Mouse (Mus musculus) bone marrow macrophage, adult 2 months (primary cell): ENCODE results near the gene Myct1. TPM values are rescaled to one million over a fixed set of nuclear protein-coding genes. Genes with fewer than 3 reads are reported as not detected.

Experiments
- H3K27ac ChIP-seq: 2 replicates; pipeline ENCODE4 v1.5.1; 2012; ENCODE audit warnings: low read depth, low read length; ENCODE audit not compliant: insufficient read depth
- H3K4me1 ChIP-seq: 2 replicates; pipeline ENCODE4 v1.6.1; 2012; ENCODE audit warnings: low read length; ENCODE audit not compliant: control insufficient read depth, insufficient read depth
- H3K4me3 ChIP-seq: 2 replicates; pipeline ENCODE4 v1.5.1; 2012; ENCODE audit warnings: mild to moderate bottlenecking, low read length, moderate library complexity; ENCODE audit not compliant: insufficient read depth
- CTCF ChIP-seq: IDR thresholded peaks from 2 replicates; pipeline ENCODE4 v1.5.1; 2012; ENCODE audit warnings: low read depth, mild to moderate bottlenecking, low read length, moderate library complexity
- POLR2A ChIP-seq: IDR thresholded peaks from 2 replicates; pipeline ENCODE4 v1.6.1; 2012; ENCODE audit warnings: mild to moderate bottlenecking, low read depth, low read length, borderline replicate concordance
- polyA plus RNA-seq: library from polyadenylated mRNA; stranded (reverse); fragments of >200 nt; gene quantifications from 2 replicates; pipeline ENCODE4 v1.2.4, GENCODE M21; 2012; ENCODE audit not compliant: missing spikeins, insufficient read depth, insufficient read length

Myct1 gene
- polyA plus RNA-seq, 1 experiment: not detected

DNA sequence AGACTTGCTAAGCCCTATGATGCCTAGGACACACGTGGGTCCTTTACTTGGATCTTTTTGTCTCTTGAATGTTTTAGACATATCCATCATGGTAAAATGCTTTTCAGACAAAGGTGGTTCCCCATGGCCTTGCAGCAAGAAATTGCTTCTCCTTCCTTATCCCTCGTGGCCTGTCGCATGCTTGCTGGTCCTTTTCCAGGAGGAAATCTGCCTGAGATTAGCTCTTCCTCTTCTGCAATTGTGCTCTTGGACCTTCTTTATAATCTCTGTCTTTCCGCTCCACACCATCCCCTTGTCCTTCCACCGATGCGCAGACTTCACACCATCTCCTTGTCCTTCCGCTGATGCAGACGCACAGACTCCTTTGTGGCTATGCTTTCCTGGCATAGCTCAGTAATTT, 23.5 kb upstream of the Myct1 start:
- Histone ChIP-seq H3K4me3 (no peak overlapping the region), H3K27ac (no peak overlapping the region), H3K4me1 (no peaks in the 10 kb centered on the region)
- TF ChIP-seq POLR2A (no peak), CTCF (no peak)

DNA sequence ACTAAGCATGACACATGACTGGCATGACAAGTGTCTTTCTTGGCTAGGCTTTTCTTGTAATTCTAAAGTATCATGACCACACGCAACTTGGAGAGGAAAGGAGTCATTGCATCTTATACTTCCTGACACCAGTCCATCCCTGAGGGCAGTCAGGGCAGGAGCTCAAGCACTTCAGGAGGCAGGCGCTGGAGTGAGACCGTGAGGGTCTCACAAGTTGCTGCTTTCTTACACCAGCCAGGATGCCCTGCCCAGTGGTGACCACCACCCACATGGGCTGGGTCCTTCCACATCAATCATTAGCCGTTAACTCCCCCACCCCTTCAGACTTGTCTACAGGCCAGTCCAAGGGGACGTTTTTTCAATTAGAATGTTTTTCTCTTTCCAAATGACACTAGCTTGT, 22.2 kb upstream of the Myct1 start:
- no peaks in the 10 kb centered on the region for H3K4me1 ChIP-seq
- no peak for TF ChIP-seq POLR2A
- no peak for TF ChIP-seq CTCF
- no peak overlapping the region for H3K4me3 ChIP-seq
- H3K27ac ChIP-seq: no peak overlapping the region

DNA sequence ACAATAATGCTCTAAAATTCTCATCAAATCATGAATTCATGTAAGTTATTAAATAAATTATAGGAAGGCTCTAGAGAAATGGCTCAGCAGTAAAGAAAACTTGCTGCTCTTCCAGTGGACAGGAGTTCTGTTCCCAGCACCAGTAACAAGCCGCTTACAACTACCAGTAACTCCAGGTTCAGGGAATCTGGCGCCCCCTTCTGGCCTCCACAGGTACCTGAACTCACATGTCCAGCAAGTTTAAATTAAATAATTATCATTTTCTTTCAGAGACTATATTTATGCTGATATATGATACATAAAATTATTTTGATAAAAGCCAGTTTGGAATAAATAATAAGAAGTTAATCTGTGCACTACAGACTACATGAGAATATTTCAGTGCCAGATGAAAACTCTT, 20.2 kb upstream of the Myct1 start:
- no peak overlapping the region for H3K27ac ChIP-seq
- H3K4me1 ChIP-seq: no peaks in the 10 kb centered on the region
- TF ChIP-seq CTCF: peak; percentile 21; the same call in 1 of the 2 replicates
- TF ChIP-seq POLR2A: no peak
- H3K4me3 ChIP-seq: no peak overlapping the region

DNA sequence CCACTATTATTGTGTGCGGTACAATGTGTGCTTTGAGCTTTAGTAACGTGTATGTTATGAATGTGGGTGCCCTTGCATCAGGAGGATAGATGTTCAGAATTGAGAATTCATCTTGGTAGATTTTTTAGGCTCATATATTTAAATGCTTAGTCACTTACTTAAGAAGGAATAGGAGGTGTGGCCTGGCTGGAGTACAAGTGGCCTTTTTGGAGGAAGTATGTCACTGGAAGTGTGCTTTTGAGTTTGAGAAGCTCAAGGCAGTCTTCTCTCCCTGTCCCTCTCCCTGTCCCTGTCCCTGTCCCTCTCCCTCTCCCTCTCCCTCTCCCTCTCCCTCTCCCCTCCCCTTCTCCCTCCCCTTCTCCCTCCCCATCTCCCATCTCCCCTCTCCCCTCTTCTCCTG, 2.5 kb upstream of the Myct1 start:
- TF ChIP-seq CTCF: no peak
- no peak for TF ChIP-seq POLR2A
- Histone ChIP-seq H3K4me3 (no peak overlapping the region), H3K4me1 (no peaks in the 10 kb centered on the region), H3K27ac (no peak overlapping the region)

DNA sequence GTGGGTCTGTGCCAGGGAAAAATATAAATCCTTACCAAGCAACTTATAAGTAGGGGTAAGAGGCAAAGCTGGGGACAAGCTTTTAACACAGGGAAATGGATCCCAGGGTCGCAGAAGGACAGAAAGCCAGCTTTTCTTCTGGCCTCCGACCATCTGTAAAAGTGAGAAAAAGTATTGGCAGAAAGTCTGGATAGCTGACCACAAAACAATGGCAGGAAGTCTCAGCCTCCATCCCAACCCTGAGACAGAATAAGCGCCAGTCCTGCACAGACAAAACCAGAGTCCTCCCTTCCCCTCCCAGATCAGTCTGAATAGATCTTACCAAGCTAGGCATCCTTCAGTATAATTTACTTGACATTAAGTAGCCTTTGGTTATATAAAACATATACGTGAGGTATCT, 1.6 kb upstream of the Myct1 start:
- Histone ChIP-seq H3K27ac (no peak overlapping the region), H3K4me1 (no peaks in the 10 kb centered on the region), H3K4me3 (no peak overlapping the region)
- TF ChIP-seq CTCF (no peak), POLR2A (no peak)

DNA sequence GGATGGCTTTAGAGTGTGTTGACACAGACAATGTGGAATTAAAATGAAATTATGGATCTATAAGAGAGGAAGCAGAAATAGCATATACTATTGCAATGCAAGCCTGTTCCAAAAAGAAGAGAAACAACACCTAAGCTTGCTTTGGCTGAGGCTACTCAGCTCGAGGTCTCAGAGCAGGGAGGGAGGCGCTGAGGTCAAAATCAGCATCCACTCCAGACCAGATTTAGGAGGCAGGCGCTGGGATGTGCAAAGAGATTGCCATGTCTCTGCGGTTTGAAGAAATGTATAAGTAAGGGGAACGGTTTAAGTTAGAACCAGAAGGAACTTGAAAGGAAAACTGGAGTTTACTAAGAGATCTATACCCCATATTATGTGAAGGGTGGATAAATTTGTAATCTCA, 882 bp downstream of the Myct1 start:
- Histone ChIP-seq H3K4me3 (no peak overlapping the region), H3K4me1 (no peaks in the 10 kb centered on the region), H3K27ac (no peak overlapping the region)
- TF ChIP-seq POLR2A (no peak), CTCF (no peak)

DNA sequence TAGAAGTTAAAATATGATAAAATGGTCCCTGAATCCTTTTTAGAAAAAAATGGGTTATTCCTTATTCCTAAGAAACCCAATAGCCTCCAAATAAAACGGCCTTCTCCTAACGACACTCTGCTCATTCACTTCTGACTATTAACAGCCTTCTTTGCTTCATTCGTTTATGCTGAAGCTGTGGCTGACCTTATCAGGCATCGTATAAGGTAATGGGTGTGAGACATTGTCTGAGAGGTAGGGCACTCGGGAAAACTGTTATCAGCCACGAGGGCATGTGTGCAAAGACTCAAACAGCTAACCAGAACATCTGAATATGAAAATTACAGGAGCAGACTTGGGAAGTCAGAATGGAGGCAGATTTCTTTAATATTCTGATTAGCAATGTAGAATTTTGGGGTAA, 3.0 kb downstream of the Myct1 start:
- Histone ChIP-seq H3K4me1 (no peaks in the 10 kb centered on the region), H3K4me3 (no peak overlapping the region), H3K27ac (no peak overlapping the region)
- no peak for TF ChIP-seq POLR2A
- TF ChIP-seq CTCF: no peak

DNA sequence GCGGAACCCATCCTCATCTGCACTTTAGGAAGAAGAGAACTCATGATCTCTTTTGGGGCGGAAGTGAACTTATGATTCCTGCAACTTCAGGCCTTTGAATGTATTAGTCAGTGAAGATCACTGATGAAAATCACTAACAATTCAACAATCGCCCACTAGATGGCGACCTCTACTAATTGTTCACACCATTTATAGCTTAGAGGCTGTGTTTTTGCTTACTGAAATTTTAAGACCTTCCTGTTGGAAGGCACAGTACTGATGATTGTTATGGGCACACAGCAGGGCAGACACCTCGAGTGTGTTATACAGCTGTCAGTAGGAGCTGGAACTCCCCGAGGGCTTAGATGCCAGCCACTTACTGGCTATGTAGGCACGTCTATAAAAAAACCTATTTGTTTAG, 6.5 kb downstream of the Myct1 start:
- Histone ChIP-seq H3K4me3 (no peak overlapping the region), H3K4me1 (no peaks in the 10 kb centered on the region)
- no peak for TF ChIP-seq POLR2A
- TF ChIP-seq CTCF: no peak

DNA sequence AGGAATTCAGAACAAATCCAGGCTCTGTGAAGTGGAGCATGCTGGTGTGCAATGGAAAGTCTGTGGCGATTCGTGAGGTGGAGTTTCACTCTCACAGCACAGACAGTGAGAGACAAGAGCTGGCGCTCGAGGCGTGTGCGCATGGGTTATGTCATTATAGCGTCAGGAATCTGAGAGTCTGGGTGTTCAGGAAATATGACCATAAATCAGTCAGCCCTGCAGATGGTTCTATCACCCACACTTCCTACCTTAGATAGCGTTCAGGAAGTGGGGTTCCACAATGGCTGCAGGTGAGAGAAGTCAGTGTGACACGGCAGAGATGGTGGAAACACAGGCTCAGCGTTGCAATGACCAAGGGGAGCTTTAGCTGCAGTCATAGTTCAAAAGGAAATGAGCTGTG, 9.9 kb downstream of the Myct1 start:
- Histone ChIP-seq H3K4me1 (no peaks in the 10 kb centered on the region), H3K4me3 (no peak overlapping the region), H3K27ac (no peak overlapping the region)
- TF ChIP-seq CTCF (no peak), POLR2A (no peak)

More for the DNA sequence above, 6.5 kb downstream of the Myct1 start:
- H3K27ac ChIP-seq: no peak overlapping the region

DNA sequence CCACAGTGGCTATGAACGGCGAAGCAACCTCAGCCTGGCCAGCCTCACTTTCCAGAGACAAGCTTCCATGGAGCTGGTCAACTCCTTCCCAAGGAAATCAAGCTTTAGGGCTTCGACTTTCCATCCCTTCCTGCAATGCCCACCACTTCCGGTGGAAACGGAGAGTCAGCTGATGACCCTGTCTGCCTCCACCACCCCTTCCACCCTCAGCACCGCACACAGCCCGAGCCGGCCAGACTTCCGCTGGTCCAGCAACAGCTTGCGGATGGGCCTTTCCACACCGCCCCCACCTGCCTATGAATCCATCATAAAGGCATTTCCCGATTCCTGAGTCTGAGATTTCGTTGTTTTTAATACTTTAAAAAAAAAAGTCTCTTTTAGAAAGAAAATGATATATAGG, 10.8 kb downstream of the Myct1 start:
- no peaks in the 10 kb centered on the region for H3K4me1 ChIP-seq

DNA sequence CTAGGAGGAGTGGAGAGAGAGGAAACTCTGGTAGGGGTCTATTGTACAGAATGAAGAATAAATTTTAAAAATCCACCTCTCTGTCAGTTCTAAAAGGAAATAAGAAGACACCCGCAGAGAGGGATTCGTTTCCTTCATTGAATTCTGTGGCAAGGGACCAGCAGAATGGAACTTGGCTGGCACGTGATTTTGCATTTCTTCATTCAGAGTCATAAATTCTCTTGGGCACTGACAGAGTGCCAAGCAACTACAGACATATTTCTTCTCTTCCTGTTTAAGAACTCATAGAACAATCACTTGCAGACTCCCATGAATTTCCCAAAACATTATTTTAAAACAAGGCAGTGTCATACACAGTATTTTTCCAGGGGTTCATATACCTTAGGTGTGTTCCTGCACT, 15.3 kb downstream of the Myct1 start:
- no peak overlapping the region for H3K4me3 ChIP-seq
- TF ChIP-seq CTCF (no peak), POLR2A (no peak)
- no peaks in the 10 kb centered on the region for H3K4me1 ChIP-seq
- no peak overlapping the region for H3K27ac ChIP-seq

More for the DNA sequence above, 10.8 kb downstream of the Myct1 start:
- Histone ChIP-seq H3K4me3 (no peak overlapping the region), H3K27ac (no peak overlapping the region)
- TF ChIP-seq CTCF (no peak), POLR2A (no peak)
